Mouse (Mus musculus) embryo, embryonic 11 days (tissue): ENCODE results near the gene Cd5.
A peak's percentile ranks its signal among the peaks of the same experiment; 100 is the strongest.

ENCODE experiments used
- DNase-seq: peaks from one replicate; pipeline ENCODE4 v3.0.0-alpha.2; 2015

Cd5 gene

DNA sequence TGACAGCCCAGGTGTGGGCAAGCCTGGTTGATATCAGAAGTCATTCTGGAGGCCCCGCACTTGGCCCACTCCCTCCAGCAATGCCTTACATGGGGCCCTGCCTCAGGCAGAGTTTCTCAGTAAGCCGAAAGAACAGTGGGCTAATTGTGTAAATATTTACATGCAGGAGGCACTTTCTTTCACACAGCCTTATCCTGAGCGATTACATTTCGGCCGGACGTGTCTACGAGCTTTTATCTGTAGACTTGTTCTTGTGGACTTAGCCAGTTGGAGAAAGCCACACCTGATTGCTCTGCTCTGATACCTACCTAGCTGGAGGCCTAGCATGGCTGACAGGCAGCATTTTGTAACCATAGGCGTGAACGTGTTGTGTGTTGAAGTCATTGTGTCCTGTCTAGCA, 39.0 kb downstream of the Cd5 start:
- no peak for DNase-seq

- DNase-seq, result no peak
Observed at GRCm38 (mm10) chr19:10698131-10698991, 40.4 kb downstream of the Cd5 start.

DNA sequence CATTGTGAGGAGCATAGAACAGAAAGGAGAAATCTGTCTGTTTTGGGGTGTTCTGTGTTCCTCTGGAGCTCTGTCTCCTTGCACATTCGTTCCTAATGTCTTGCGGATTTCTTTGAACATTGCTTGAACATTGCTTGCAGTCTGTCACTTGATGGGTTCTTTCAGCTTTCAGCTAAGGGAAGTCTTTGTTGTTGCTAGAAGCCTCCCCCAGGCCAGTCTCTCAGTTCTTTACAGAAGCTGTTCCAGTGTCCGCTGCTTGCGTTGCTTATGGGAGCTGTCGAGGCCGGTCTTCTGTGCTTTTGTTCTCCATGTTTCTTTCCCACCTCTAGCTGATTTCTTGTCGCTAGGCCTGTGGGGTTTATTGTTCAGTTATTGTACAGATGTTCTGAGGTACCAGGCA, 43.0 kb downstream of the Cd5 start:
- DNase-seq, result no peak

DNA sequence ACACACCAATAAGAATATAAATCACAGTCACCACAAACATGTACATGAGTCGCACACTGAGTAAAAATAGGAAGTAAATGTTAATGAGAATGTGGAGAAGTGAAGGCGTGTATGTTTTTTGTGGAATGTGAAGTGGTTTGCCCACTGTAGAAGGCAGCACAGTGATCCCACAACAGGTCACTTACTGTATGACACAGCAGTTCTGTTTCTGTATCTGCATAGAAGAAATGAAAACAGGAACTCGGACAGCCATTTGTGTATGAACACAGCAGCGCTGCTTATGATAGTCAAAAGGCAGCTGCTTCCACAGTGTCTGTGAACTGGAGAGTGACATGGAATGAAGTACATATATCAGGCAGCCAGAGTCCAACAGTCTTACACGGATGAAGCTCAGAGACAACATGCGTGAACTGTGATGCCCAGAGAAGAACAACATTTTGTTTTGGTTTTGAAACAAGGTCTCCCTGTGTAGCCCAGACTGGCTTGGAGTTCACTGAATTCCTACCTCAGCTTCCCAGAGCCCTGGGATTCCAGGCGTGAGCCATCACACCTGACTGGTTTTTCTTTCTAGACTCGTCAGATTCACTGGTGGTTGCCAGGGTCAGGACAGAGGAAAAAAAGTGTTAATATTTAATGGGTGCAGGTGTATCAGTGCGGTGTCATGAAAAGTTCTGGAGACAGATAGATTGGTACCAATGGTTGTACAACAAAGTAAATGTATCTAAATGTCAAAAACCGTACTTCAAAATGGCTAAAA, 44.7 kb downstream of the Cd5 start:
- no peak for DNase-seq

DNA sequence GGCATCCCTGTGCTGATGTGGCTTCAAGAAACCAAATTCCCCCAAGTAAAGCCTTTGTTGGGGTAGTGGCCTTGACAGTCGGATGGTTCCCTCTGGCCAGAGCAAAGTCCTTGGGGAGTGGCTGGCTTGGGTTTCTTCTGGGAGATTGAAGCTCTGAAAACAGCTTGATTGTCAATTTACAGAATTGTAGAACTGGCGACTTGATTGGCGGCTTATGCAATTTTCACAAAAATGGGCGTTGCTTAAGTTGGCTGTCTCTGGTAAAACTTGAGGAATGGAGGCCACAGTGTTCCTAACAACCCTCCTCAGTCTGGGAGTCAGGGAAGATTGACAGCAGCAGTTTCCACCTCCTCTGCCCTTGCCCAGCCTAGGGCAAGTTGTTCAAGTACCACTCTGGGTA, 46.4 kb downstream of the Cd5 start:
- DNase-seq, result no peak

DNA sequence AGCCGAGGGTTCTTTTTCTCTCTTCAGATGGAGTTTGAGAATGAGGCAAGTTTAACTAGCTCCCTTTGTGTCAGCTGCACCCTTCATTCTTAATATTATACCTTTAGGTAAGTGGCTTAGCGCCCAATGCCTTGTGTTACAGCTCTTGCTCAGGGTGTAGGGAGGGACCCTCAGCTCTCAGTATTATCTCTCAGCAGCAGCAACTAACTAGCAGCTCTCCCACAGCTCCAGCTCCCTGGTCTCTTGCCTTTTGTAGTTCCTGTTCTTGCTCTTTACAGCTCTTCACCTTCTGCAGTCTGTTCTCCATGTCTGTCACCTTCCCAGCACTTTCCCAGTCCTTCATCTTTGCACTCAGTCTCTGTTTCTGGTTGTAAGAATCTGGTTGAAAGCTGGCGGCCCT, 47.1 kb downstream of the Cd5 start:
- DNase-seq, result no peak

DNA sequence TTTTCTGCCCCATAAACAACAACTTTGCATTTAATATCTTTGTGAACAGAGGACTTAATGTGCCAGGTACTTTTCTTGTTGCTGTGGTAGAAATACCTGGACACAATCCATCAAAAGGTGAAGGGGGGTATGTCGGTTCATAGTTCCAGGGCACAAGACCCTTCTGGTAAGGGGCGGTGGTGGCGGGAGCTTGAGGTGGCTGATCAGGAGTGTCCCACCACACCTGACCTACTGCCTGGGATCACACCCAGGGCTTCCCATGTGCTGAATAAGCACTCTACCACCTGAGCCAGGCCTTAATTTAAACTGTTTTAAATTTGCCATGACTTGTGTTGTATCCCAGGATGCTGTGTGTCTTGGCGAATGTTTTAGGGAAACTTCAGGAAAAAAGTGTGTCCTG, 47.7 kb downstream of the Cd5 start:
- no peak for DNase-seq

DNA sequence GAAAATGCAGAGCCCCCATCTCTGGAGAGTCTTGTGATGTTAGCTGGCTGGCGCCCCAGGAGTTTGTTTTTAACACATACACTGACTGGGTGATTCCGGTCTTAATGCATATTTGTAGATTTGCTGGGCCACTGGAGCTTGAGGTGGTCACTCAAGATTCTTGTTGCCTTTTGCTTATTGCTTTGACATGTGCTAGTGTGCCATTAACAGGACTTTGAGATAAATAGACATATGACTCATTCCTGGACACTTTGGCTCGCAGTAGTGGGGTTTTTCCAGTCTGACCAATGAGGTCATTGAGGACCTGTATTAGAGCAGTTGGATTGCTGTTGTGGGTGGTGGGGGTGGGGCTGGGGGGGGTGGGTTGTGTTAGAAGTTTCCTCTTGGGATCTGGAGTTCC, 48.5 kb downstream of the Cd5 start:
- no peak for DNase-seq

DNA sequence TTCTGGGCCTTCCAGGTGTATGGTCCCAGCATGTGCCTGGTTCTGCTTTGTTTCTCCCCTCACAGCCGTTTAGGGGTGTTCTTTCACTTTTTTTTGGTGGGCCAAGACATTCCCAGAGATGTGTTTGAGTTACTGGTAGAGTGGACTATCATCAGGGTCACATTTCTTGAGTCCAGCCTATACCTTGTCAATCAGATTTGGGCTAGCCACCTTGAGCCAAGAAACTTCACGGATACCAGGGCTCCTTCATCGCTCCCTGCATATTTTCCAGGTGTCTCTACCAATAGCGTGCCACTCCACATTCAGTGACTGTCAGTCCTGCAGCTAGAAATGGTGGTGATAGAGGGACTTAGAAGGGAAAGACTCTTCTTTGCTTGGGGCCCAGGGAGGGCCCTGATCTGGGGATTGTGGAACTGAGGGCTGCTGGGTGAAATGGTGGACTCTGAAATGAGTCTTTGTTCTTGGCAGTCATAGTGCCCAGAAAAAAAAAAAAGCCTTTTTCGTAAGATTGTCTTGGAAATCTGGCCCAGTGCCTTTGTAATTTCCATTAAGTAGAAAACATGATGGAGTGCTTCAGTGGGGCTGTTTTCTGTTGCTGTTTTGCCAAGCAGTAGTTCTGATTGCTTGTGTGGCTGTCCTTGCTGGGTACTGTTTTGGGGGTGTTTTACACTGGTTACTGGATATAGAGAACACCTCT, 49.2 kb downstream of the Cd5 start:
- no peak for DNase-seq

- DNase-seq, result peak; percentile 94
Observed at GRCm38 (mm10) chr19:10688537-10689352, 50.1 kb downstream of the Cd5 start, which contains the start of gene Vps37c. TSS of gene Vps37c (plus strand) at chr19:10688735.

GRCm38 (mm10) chr19:10685727-10686126, 53.1 kb downstream of the Cd5 start:
- DNase-seq, result no peak

DNA sequence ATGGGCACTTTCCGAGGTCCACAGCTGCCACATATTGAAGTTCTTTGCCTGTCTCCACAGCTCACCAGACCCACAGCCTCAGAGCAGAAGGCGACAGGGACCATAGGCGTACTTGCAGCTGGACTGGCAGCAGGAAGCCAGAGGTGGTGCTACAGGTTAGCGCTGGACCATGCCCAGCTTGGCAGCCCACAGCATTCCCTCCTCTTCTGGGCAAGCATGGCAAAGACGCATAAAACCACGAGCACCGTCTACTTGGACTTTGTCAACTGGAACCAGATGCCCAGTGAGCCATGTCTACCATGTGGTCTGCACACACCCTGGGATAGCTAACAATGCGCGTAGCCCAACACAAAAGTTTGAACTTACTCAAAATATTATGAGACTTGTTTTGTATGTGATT, 53.7 kb downstream of the Cd5 start:
- no peak for DNase-seq

- DNase-seq, result no peak
Observed at GRCm38 (mm10) chr19:10681571-10681970, 57.2 kb downstream of the Cd5 start.

DNA sequence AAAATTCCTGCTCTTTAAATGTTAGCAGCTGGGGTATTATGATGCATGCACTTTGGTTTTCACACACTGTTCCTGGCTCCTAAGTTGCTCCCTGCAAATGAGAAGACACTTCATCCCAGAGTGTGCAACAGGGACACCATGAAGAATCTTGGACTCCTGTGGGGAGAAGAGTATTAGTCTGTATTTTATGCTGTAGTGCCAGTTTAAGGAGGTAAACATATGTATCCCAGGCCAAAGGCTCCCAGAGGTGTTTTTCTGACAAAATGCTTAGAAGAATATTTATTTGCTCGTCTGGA, 60.1 kb downstream of the Cd5 start:
- no peak for DNase-seq

- peak; percentile 79 for DNase-seq
Observed at GRCm38 (mm10) chr19:10677915-10678771, 60.7 kb downstream of the Cd5 start, which contains the start of gene Pga5. TSS of gene Pga5 (minus strand) at chr19:10678071.

GRCm38 (mm10) chr19:10676656-10677055, 62.1 kb downstream of the Cd5 start:
- no peak for DNase-seq

DNA sequence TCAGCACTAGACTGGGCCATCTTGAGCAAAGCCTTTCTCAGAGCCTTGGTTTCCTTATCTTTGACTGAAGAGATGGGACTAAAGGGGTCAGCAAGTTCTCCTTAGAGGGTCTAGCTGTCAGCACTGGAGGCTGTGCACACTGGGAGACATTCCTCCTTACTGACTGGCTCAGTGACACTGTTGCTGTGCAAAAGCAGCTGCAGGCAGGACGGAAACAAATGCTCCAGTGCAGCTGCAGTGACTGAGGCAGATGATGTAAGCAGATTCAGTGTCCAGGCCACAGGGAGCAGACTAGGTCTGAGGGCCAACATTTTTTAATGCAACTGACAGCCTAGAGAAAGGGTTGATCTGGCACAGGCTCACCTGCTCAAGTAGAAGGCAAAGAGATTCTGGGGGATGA, 65.5 kb downstream of the Cd5 start:
- DNase-seq, result no peak

GRCm38 (mm10) chr19:10671854-10672417, 66.9 kb downstream of the Cd5 start:
- DNase-seq, result no peak

- DNase-seq, result no peak
Observed at GRCm38 (mm10) chr19:10671319-10671718, 67.5 kb downstream of the Cd5 start.
